Mouse (Mus musculus) stomach, embryonic 14.5 days (tissue): ENCODE data around the gene Gm20388. TPM values are rescaled to one million over a fixed set of nuclear protein-coding genes. Genes with fewer than 3 reads are reported as not detected.
A peak's percentile ranks its signal among the peaks of the same experiment; 100 is the strongest.

Experiments
- ATAC-seq: fragments of 200-750 bp; cut with Nextera tagmentation; 2 replicates; pipeline ENCODE4 v1.8.0; 2017; ENCODE audit warnings: low read depth, moderate TSS enrichment; ENCODE audit not compliant: insufficient number of reproducible peaks, insufficient read depth, low FRiP score
- H3K27ac ChIP-seq: fragments of 300-500 bp; sonication (generic); 2 replicates; pipeline ENCODE4 v1.5.1; 2014; ENCODE audit warnings: mild to moderate bottlenecking, low read length, moderate library complexity, mixed read lengths
- H3K27me3 ChIP-seq: fragments of 300-500 bp; sonication (generic); 2 replicates; pipeline ENCODE4 v1.6.1; 2014; ENCODE audit warnings: low read length, control low read depth, mixed read lengths; ENCODE audit not compliant: control insufficient read depth, insufficient read depth
- H3K36me3 ChIP-seq: fragments of 300-500 bp; sonication (generic); 2 replicates; pipeline ENCODE4 v1.6.1; 2014; ENCODE audit warnings: mild to moderate bottlenecking, control low read depth, low read length, moderate library complexity, mixed read lengths; ENCODE audit not compliant: control insufficient read depth, insufficient read depth
- H3K4me1 ChIP-seq: fragments of 300-500 bp; sonication (generic); 2 replicates; pipeline ENCODE4 v1.6.1; 2014; ENCODE audit warnings: low read length, control low read depth, mixed read lengths; ENCODE audit not compliant: control insufficient read depth, insufficient read depth
- H3K4me2 ChIP-seq: fragments of 300-500 bp; sonication (generic); replicated peaks from 2 replicates; pipeline ENCODE4 v1.6.1; 2014; ENCODE audit warnings: low read depth, low read length, control low read depth
- H3K4me3 ChIP-seq: fragments of 300-500 bp; sonication (generic); 2 replicates; pipeline ENCODE4 v1.5.1; 2014; ENCODE audit warnings: low read depth, low read length, control low read depth
- H3K9ac ChIP-seq: fragments of 300-500 bp; sonication (generic); replicated peaks from 2 replicates; pipeline ENCODE4 v1.6.1; 2014; ENCODE audit warnings: low read depth, mild to moderate bottlenecking, control low read depth, low read length, moderate library complexity, mixed read lengths
- H3K9me3 ChIP-seq: fragments of 300-500 bp; sonication (generic); 2 replicates; pipeline ENCODE4 v1.6.1; 2016; ENCODE audit warnings: low read depth, low read length, control low read depth; ENCODE audit not compliant: control insufficient read depth
- WGBS: fragments of 180-500 bp; shearing (Covaris S2); extraction: QIAGEN DNeasy Blood & Tissue Kit; methylation state at CpG from one replicate; pipeline ENCODE4 v1.1.7; 2014; 5-methylcytosine and 5-hydroxymethylcytosine counted together
- polyA plus RNA-seq: library from polyadenylated mRNA; unstranded; fragments of >200 nt; fragmentation: Nextera tagmentation; extraction: Ambion mirVana; gene quantifications from 2 replicates; pipeline ENCODE4 v1.2.1, GENCODE M21; 2014

Gene Gm20388
- polyA plus RNA-seq, 1 experiment from 2014 or later = 11.4 TPM

GRCm38 (mm10) chr8:120493508-120494464, 583.1 kb downstream of the Gm20388 start:
- H3K9ac ChIP-seq = no peak overlapping the region
- no peaks in the 10 kb centered on the region for H3K9me3 ChIP-seq
- no peaks in the 10 kb centered on the region for H3K27me3 ChIP-seq
- no peak for ATAC-seq
- H3K4me3 ChIP-seq = no peak overlapping the region
- no peaks in the 10 kb centered on the region for H3K36me3 ChIP-seq
- H3K27ac ChIP-seq = no peak overlapping the region
- 61% methylated on average over 16 of the region's 16 CpGs for WGBS
- H3K4me2 ChIP-seq = no peak overlapping the region
- peaks cover 71% of the 10 kb centered on the region for H3K4me1 ChIP-seq

- Histone ChIP-seq H3K4me1 (peaks cover 73% of the 10 kb centered on the region), H3K27ac (peak overlapping the region; percentile 33; the same call in 1 of the 2 replicates), H3K4me2 (0 out of 2 replicates have a peak overlapping the region, but pooled peaks have one; percentile 15), H3K27me3 (no peaks in the 10 kb centered on the region), H3K9ac (no peak overlapping the region), H3K4me3 (no peak overlapping the region), H3K9me3 (no peaks in the 10 kb centered on the region), H3K36me3 (no peaks in the 10 kb centered on the region)
- WGBS = 34% methylated on average over 15 of the region's 15 CpGs
- no peak for ATAC-seq
Observed at GRCm38 (mm10) chr8:120494903-120495302, 584.3 kb downstream of the Gm20388 start.

GRCm38 (mm10) chr8:120495461-120495860, 584.8 kb downstream of the Gm20388 start:
- Histone ChIP-seq H3K4me1 (peaks cover 68% of the 10 kb centered on the region), H3K27me3 (no peaks in the 10 kb centered on the region), H3K9ac (no peak overlapping the region), H3K36me3 (no peaks in the 10 kb centered on the region), H3K27ac (0 out of 2 replicates have a peak overlapping the region, but pooled peaks have one; percentile 33), H3K4me2 (no peak overlapping the region), H3K4me3 (no peak overlapping the region), H3K9me3 (no peaks in the 10 kb centered on the region)
- ATAC-seq = no peak
- WGBS = 74% methylated on average over 5 of the region's 5 CpGs

GRCm38 (mm10) chr8:120496478-120496877, 585.8 kb downstream of the Gm20388 start:
- Histone ChIP-seq H3K9ac (no peak overlapping the region), H3K4me3 (no peak overlapping the region), H3K27me3 (no peaks in the 10 kb centered on the region), H3K27ac (no peak overlapping the region), H3K4me1 (peaks cover 61% of the 10 kb centered on the region), H3K9me3 (no peaks in the 10 kb centered on the region), H3K36me3 (no peaks in the 10 kb centered on the region), H3K4me2 (no peak overlapping the region)
- no peak for ATAC-seq
- WGBS = 97% methylated on average over 15 of the region's 15 CpGs

GRCm38 (mm10) chr8:120497503-120497946, 586.9 kb downstream of the Gm20388 start:
- peaks cover 53% of the 10 kb centered on the region for H3K4me1 ChIP-seq
- H3K36me3 ChIP-seq = no peaks in the 10 kb centered on the region
- no peak overlapping the region for H3K9ac ChIP-seq
- no peaks in the 10 kb centered on the region for H3K27me3 ChIP-seq
- no peak overlapping the region for H3K4me3 ChIP-seq
- 26% methylated on average over 11 of the region's 11 CpGs for WGBS
- H3K4me2 ChIP-seq = no peak overlapping the region
- no peak overlapping the region for H3K27ac ChIP-seq
- ATAC-seq = no peak
- no peaks in the 10 kb centered on the region for H3K9me3 ChIP-seq

GRCm38 (mm10) chr8:120498349-120498831, 587.7 kb downstream of the Gm20388 start:
- peak overlapping the region; percentile 20; the same call in 1 of the 2 replicates for H3K4me2 ChIP-seq
- 20% methylated on average over 4 of the region's 4 CpGs for WGBS
- peak overlapping the region; percentile 69; the same call in 1 of the 2 replicates for H3K27ac ChIP-seq
- no peaks in the 10 kb centered on the region for H3K27me3 ChIP-seq
- H3K9me3 ChIP-seq = no peaks in the 10 kb centered on the region
- peak; percentile 21; the same call in 1 of the 2 replicates for ATAC-seq
- H3K9ac ChIP-seq = no peak overlapping the region
- H3K4me1 ChIP-seq = peaks cover 45% of the 10 kb centered on the region
- H3K36me3 ChIP-seq = no peaks in the 10 kb centered on the region
- no peak overlapping the region for H3K4me3 ChIP-seq

- Histone ChIP-seq H3K4me1 (peaks cover 45% of the 10 kb centered on the region), H3K4me2 (peak overlapping the region; percentile 20; the same call in 1 of the 2 replicates), H3K27me3 (no peaks in the 10 kb centered on the region), H3K4me3 (no peak overlapping the region), H3K27ac (peak overlapping the region; percentile 69; the same call in 1 of the 2 replicates), H3K9me3 (no peaks in the 10 kb centered on the region), H3K36me3 (no peaks in the 10 kb centered on the region), H3K9ac (no peak overlapping the region)
- peak; percentile 75 for ATAC-seq
- 34% methylated on average over 9 of the region's 9 CpGs for WGBS
Observed at GRCm38 (mm10) chr8:120498926-120499605, 588.4 kb downstream of the Gm20388 start.

- no peaks in the 10 kb centered on the region for H3K27me3 ChIP-seq
- ATAC-seq = no peak
- H3K4me2 ChIP-seq = no peak overlapping the region
- no peaks in the 10 kb centered on the region for H3K36me3 ChIP-seq
- peaks cover 47% of the 10 kb centered on the region for H3K4me1 ChIP-seq
- no peak overlapping the region for H3K4me3 ChIP-seq
- H3K9ac ChIP-seq = no peak overlapping the region
- no peak overlapping the region for H3K27ac ChIP-seq
- no peaks in the 10 kb centered on the region for H3K9me3 ChIP-seq
- 71% methylated on average over 8 of the region's 8 CpGs for WGBS
Observed at GRCm38 (mm10) chr8:120500701-120501261, 590.1 kb downstream of the Gm20388 start.
